Mouse (Mus musculus): Measurements from ENCODE around the gene Fam160a1.
A peak's percentile ranks its signal among the peaks of the same experiment; 100 is the strongest.

The Fam160a1 gene

GRCm38 (mm10) chr3:85817191-85817590 lies at the start of gene Fam160a1:
TSS of gene Fam160a1 (minus strand) at chr3:85817291.
- no peak for DNase-seq

GRCm38 (mm10) chr3:85863996-85864395 lies 46.9 kb upstream of the Fam160a1 start:
- DNase-seq, result no peak

- no peak for DNase-seq
These were observed 45.8 kb upstream of the Fam160a1 start for GRCm38 (mm10) chr3:85862886-85863285.

- DNase-seq, result no peak
These were observed 43.9 kb upstream of the Fam160a1 start for GRCm38 (mm10) chr3:85860996-85861395.

- DNase-seq, result no peak
These were observed 42.2 kb upstream of the Fam160a1 start for GRCm38 (mm10) chr3:85859311-85859710.

GRCm38 (mm10) chr3:85858140-85859135 lies 41.3 kb upstream of the Fam160a1 start:
- peak; percentile 29 for DNase-seq

- no peak for DNase-seq
These were observed 40.0 kb upstream of the Fam160a1 start for GRCm38 (mm10) chr3:85857083-85857482.

GRCm38 (mm10) chr3:85855947-85856346 lies 38.9 kb upstream of the Fam160a1 start:
- DNase-seq, result no peak

- no peak for DNase-seq
These were observed 38.0 kb upstream of the Fam160a1 start for GRCm38 (mm10) chr3:85855043-85855442.

GRCm38 (mm10) chr3:85854143-85854542 lies 37.1 kb upstream of the Fam160a1 start:
- no peak for DNase-seq

- DNase-seq, result no peak
These were observed 36.6 kb upstream of the Fam160a1 start for GRCm38 (mm10) chr3:85853715-85854114.

GRCm38 (mm10) chr3:85850079-85850478 lies 33.0 kb upstream of the Fam160a1 start:
- no peak for DNase-seq

- no peak for DNase-seq
These were observed 29.2 kb upstream of the Fam160a1 start for GRCm38 (mm10) chr3:85846316-85846715.

- no peak for DNase-seq
These were observed 28.2 kb upstream of the Fam160a1 start for GRCm38 (mm10) chr3:85845341-85845740.

- peak; percentile 30 for DNase-seq
These were observed 25.8 kb upstream of the Fam160a1 start for GRCm38 (mm10) chr3:85842881-85843218.

- DNase-seq, result no peak
These were observed 25.2 kb upstream of the Fam160a1 start for GRCm38 (mm10) chr3:85842177-85842880.

- DNase-seq, result no peak
These were observed 24.5 kb upstream of the Fam160a1 start for GRCm38 (mm10) chr3:85841454-85842176.

- no peak for DNase-seq
These were observed 16.5 kb upstream of the Fam160a1 start for GRCm38 (mm10) chr3:85833627-85834026.

- peak; percentile 50 for DNase-seq
These were observed 15.5 kb upstream of the Fam160a1 start for GRCm38 (mm10) chr3:85832490-85833155.

- peak; percentile 48 for DNase-seq
These were observed 14.7 kb upstream of the Fam160a1 start for GRCm38 (mm10) chr3:85831785-85832184.

- peak; percentile 32 for DNase-seq
These were observed 12.0 kb upstream of the Fam160a1 start for GRCm38 (mm10) chr3:85829047-85829446.

GRCm38 (mm10) chr3:85827815-85828214 lies 10.7 kb upstream of the Fam160a1 start:
- DNase-seq, result peak; percentile 10

GRCm38 (mm10) chr3:85827283-85827682 lies 10.2 kb upstream of the Fam160a1 start:
- DNase-seq, result peak; percentile 21
